Mouse (Mus musculus) liver, embryonic 14.5 days (tissue): ENCODE data around the gene Msh5.

Experiments
- CTCF ChIP-seq: IDR thresholded peaks from 2 replicates; pipeline ENCODE4 v1.5.1; 2016; ENCODE audit warnings: antibody characterized with exemption, low read depth, control low read depth
- EP300 ChIP-seq: IDR thresholded peaks from 2 replicates; pipeline ENCODE4 v1.6.1; 2016; ENCODE audit warnings: antibody characterized with exemption, low read depth

- TF ChIP-seq CTCF, result peak; percentile 80
- TF ChIP-seq EP300, result no peak
Observed at GRCm38 (mm10) chr17:35029691-35030532, 16.6 kb downstream of the Msh5 start.
